Mouse (Mus musculus) myocyte (in vitro differentiated cells): ENCODE measurements around the gene Snx14.

Experiments used
- CEBPB ChIP-seq: IDR thresholded peaks from 2 replicates; pipeline ENCODE4 v1.6.1; 2011; ENCODE audit warnings: mild to moderate bottlenecking, moderate library complexity; ENCODE audit not compliant: poor library complexity, insufficient read depth, severe bottlenecking
- E2F4 ChIP-seq: IDR thresholded peaks from one replicate; pipeline ENCODE4 v1.6.1; 2011; ENCODE audit warnings: mild to moderate bottlenecking, control low read depth, moderate library complexity; ENCODE audit not compliant: insufficient read depth
- MAX ChIP-seq: IDR thresholded peaks from one replicate; pipeline ENCODE4 v1.6.1; 2011; ENCODE audit warnings: low read depth, mild to moderate bottlenecking, control low read depth
- MYOD1 ChIP-seq, 3 experiments: IDR thresholded peaks; one replicate each; pipeline ENCODE4 v1.6.1; 2011; ENCODE audit warnings: control low read depth in 2 of 3, low read depth in 2 of 3, mild to moderate bottlenecking in 2 of 3, moderate library complexity in 1 of 3; ENCODE audit not compliant: insufficient read length in 2 of 3, control insufficient read depth in 1 of 3
- POLR2A ChIP-seq: IDR thresholded peaks from one replicate; pipeline ENCODE4 v1.6.1; 2011; ENCODE audit warnings: low read depth, mild to moderate bottlenecking, control low read depth, moderate library complexity; ENCODE audit not compliant: insufficient read length
- POLR2AphosphoS2 ChIP-seq: IDR thresholded peaks from one replicate; pipeline ENCODE4 v1.6.1; 2011; ENCODE audit warnings: low read depth, control low read depth; ENCODE audit not compliant: insufficient read length
- USF1 ChIP-seq: IDR thresholded peaks from one replicate; pipeline ENCODE4 v1.6.1; 2011; ENCODE audit warnings: low read depth, mild to moderate bottlenecking, control low read depth, moderate library complexity

- TF ChIP-seq MYOD1 (IDR thresholded peaks at IDR 0.05; ENCODE audit: control insufficient read depth in 1 of 3, insufficient read length in 2 of 3, low read depth in 2 of 3) (no peak), MAX (no peak), POLR2A (no peak), CEBPB (no peak), USF1 (no peak), POLR2AphosphoS2 (no peak), E2F4 (no peak)
Measured at GRCm38 (mm10) chr9:88351163-88351562, 87.6 kb downstream of the Snx14 start.
